Comparison of ENCODE assay signal across 8 mouse cellular contexts in the genomic region with DNA sequence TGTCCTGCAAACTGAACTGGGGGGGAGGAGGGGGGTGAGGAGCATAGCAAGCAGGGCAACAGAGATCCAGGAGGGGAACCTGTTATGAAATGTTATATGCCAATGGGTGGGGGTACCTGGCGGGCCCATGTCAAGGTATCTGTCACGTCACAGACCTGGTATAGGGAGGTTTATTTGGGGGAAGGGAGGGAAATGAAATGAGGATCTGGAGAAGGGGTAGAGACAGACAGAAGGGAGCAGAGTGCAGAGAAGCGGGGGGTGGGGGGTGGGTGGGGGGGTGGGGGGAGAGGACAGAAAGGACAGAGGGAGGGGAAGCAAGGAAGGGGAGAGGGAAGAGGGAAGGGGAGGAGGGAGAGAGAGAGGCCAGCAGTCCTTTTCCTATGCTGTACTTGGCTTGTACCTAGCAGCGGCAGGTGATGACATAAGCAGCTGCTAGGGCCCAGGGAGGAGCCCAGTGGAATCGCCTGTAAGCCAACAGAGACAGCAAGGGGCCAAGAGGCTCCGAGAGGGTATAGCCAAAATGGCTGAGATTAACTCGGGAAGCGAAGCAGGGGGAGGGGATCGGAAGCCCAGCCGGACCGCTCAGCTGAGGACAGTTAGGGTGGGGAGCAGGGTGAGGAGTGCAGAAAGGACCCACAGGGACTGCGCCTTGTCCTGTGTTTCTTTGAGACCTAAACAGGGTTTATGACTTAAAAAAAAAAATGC. TPM values are rescaled to one million over a fixed set of nuclear protein-coding genes. Genes with fewer than 3 reads are reported as not detected.
DNase-seq lines count a peak whose midpoint lies in the region; ATAC-seq and TF ChIP-seq lines count a peak whose summit lies in the region.

No protein-coding gene starts in this region.

- H3K27me3 ChIP-seq in heart, embryonic 12.5 days (replicated peaks) = no peaks in the 10 kb centered on the region
- H3K27me3 ChIP-seq in limb, embryonic 13.5 days = no peaks in the 10 kb centered on the region

- no peak overlapping the region for H3K4me3 ChIP-seq in ES-E14 (ENCODE audit: insufficient read depth in 1 of 2, low read depth in 1 of 2, low read length in 2 of 2, poor library complexity in 1 of 2, severe bottlenecking in 1 of 2)
- H3K4me3 ChIP-seq in heart, embryonic 12.5 days = peak overlapping the region; percentile 48
- peak overlapping the region; percentile 38 for H3K4me3 ChIP-seq in limb, embryonic 13.5 days
- no peak overlapping the region for H3K4me3 ChIP-seq in layer of hippocampus, adult 2 months

- no peak for TF ChIP-seq CTCF in layer of hippocampus, adult 2 months (conservative IDR thresholded peaks at IDR 0.05)

- H3K9ac ChIP-seq in ES-E14 (ENCODE audit: insufficient read depth, low read depth, low read length, poor library complexity, severe bottlenecking) = no peak overlapping the region
- peak overlapping the region; percentile 59 for H3K9ac ChIP-seq in heart, embryonic 12.5 days
- H3K9ac ChIP-seq in limb, embryonic 13.5 days = peak overlapping the region; percentile 56; the same call in 1 of the 2 replicates

- no peaks in the 10 kb centered on the region for H3K9me3 ChIP-seq in ES-E14 (ENCODE audit: control insufficient read depth, insufficient read depth, low read depth, low read length)
- no peaks in the 10 kb centered on the region for H3K9me3 ChIP-seq in heart, embryonic 12.5 days (replicated peaks)
- no peaks in the 10 kb centered on the region for H3K9me3 ChIP-seq in limb, embryonic 13.5 days

- H3K36me3 ChIP-seq in ES-E14 (ENCODE audit: control insufficient read depth, insufficient read depth, low read length, poor library complexity, severe bottlenecking) = no peaks in the 10 kb centered on the region
- no peaks in the 10 kb centered on the region for H3K36me3 ChIP-seq in heart, embryonic 12.5 days
- no peaks in the 10 kb centered on the region for H3K36me3 ChIP-seq in limb, embryonic 13.5 days

- no peak overlapping the region for H3K27ac ChIP-seq in ES-E14 (ENCODE audit: insufficient read depth, low read depth, low read length, poor library complexity, severe bottlenecking)
- H3K27ac ChIP-seq in heart, embryonic 12.5 days (ENCODE audit: poor library complexity, severe bottlenecking) = no peak overlapping the region
- H3K27ac ChIP-seq in limb, embryonic 13.5 days = no peak overlapping the region
- H3K27ac ChIP-seq in layer of hippocampus, adult 2 months = no peak overlapping the region

- H3K4me2 ChIP-seq in heart, embryonic 12.5 days = peak overlapping the region; percentile 84
- peak overlapping the region; percentile 65 for H3K4me2 ChIP-seq in limb, embryonic 13.5 days (replicated peaks)

- ATAC-seq in heart, embryonic 12.5 days (ENCODE audit: insufficient number of reproducible peaks, low FRiP score) = peak; percentile 76; the same call in 1 of the 2 replicates
- ATAC-seq in limb, embryonic 13.5 days (ENCODE audit: low FRiP score, low read depth) = peak; percentile 73

- in situ Hi-C loops in ES-E14 (cut with MboI; ENCODE audit: low sequenced_read_pairs in 2 of 2, unreplicated experiment in 2 of 2) = no loop called here

- peak; percentile 2 for DNase-seq in adrenal gland, postnatal 25 days
- no peak for DNase-seq in adrenal gland, adult 8-10 months
- DNase-seq in ES-E14 (ENCODE audit: low read depth, low spot score) = peak; percentile 9
- DNase-seq in neural tube, embryonic 10.5 days (ENCODE audit: extremely low spot score, low spot score) = peak; percentile 40
- DNase-seq in right cerebral cortex, postnatal 36 days (ENCODE audit: low spot score in 2 of 2) = no peak
- DNase-seq in layer of hippocampus, adult 2 months (ENCODE audit: low spot score in 2 of 2) = no peak

- peaks cover 2 to 7% of the 10 kb centered on the region in 2 experiments; a peak in 2 of 4 replicates for H3K4me1 ChIP-seq in ES-E14 (ENCODE audit: control insufficient read depth in 2 of 2, insufficient read depth in 2 of 2, low read length in 2 of 2, poor library complexity in 1 of 2)
- H3K4me1 ChIP-seq in heart, embryonic 12.5 days (replicated peaks) = peaks cover 12% of the 10 kb centered on the region
- peaks cover 9% of the 10 kb centered on the region for H3K4me1 ChIP-seq in limb, embryonic 13.5 days

- 7% methylated on average over 12 of the region's 12 CpGs for WGBS in heart, embryonic 12.5 days
- WGBS in limb, embryonic 13.5 days = 6% methylated on average over 11 of the region's 12 CpGs

TF ChIP-seq in ES-E14, 5 proteins besides CTCF, POLR2A, EP300 and RAD21:
- TF ChIP-seq ZC3H11A (IDR thresholded peaks at IDR 0.05; ENCODE audit: borderline replicate concordance, low read depth, low read length) (no peak), HCFC1 (IDR thresholded peaks at IDR 0.05; ENCODE audit: borderline replicate concordance, insufficient read depth, low read length) (no peak), MAFK (IDR thresholded peaks at IDR 0.05; ENCODE audit: insufficient read depth, low read depth, low read length) (no peak), CHD2 (IDR thresholded peaks at IDR 0.05; ENCODE audit: low read depth, low read length) (no peak), ZNF384 (IDR thresholded peaks at IDR 0.05; ENCODE audit: low read depth, low read length) (no peak)

RNA-seq across cellular contexts. Expression of gene Gm9195, which starts 14.5 kb away (rescaled TPM):
- not detected in 2 replicates for total RNA-seq in adrenal gland, postnatal 25 days (2021)
- not detected for total RNA-seq in adrenal gland, adult 8-10 months (2022)
- total RNA-seq in ES-E14 (2012; rRNA removed) = not detected in 2 replicates
- polyA plus RNA-seq in heart, embryonic 12.5 days (2016; fragmentation: Nextera tagmentation; extraction: Ambion mirVana) = not detected in 2 replicates
- not detected in 2 replicates for polyA plus RNA-seq in limb, embryonic 13.5 days (2015; fragmentation: Nextera tagmentation; extraction: Ambion mirVana)
- not detected for total RNA-seq in layer of hippocampus, adult 2 months (2021)

Comparison
In these comparisons a context has a peak if more than half of its experiments do, and no peak if none do; other contexts are left out.
1. DNase-seq: peak in adrenal gland, postnatal 25 days (single experiment), ES-E14 (single experiment) and neural tube, embryonic 10.5 days (single experiment); none in adrenal gland, adult 8-10 months (single experiment), right cerebral cortex, postnatal 36 days (0 of 2) and layer of hippocampus, adult 2 months (0 of 2).
2. H3K4me3 ChIP-seq: peak in heart, embryonic 12.5 days (single experiment) and limb, embryonic 13.5 days (single experiment); none in ES-E14 (0 of 2) and layer of hippocampus, adult 2 months (single experiment).